Mouse (Mus musculus): ENCODE data around the gene Cdh24. TPM values are rescaled to one million over a fixed set of nuclear protein-coding genes. Genes with fewer than 3 reads are reported as not detected.

Gene Cdh24
- total RNA-seq, 2 experiments from 2014 or later: 1.7 to 2.5 TPM

Other genes starting within 250 kb of the Cdh24 start
- 8.8 and 12.9 TPM in 2 replicates for gene Slc7a7, start 223.6 kb downstream of the Cdh24 start, total RNA-seq (2014; fragmentation: Nextera tagmentation)
- gene Slc7a7, start 223.6 kb downstream of the Cdh24 start, total RNA-seq (2017): 8.2 and 10.6 TPM in 2 replicates
- gene Mrpl52, start 214.5 kb downstream of the Cdh24 start, total RNA-seq (2014; fragmentation: Nextera tagmentation): 504 and 507 TPM in 2 replicates
- gene Mrpl52, start 214.5 kb downstream of the Cdh24 start, total RNA-seq (2017): 266 and 434 TPM in 2 replicates
- gene Mmp14, start 209.8 kb downstream of the Cdh24 start, total RNA-seq (2014; fragmentation: Nextera tagmentation): 39.2 and 44.9 TPM in 2 replicates
- 23.4 and 37.2 TPM in 2 replicates for gene Mmp14, start 209.8 kb downstream of the Cdh24 start, total RNA-seq (2017)
- 38.4 and 38.6 TPM in 2 replicates for gene Lrp10, start 177.2 kb downstream of the Cdh24 start, total RNA-seq (2014; fragmentation: Nextera tagmentation)
- 13.0 and 19.9 TPM in 2 replicates for gene Lrp10, start 177.2 kb downstream of the Cdh24 start, total RNA-seq (2017)
- 0.50 and 3.5 TPM in 2 replicates for gene Rem2, start 165.3 kb downstream of the Cdh24 start, total RNA-seq (2014; fragmentation: Nextera tagmentation)
- gene Rem2, start 165.3 kb downstream of the Cdh24 start, total RNA-seq (2017): 0.80 and 2.0 TPM in 2 replicates
- 73.8 and 87.5 TPM in 2 replicates for gene Prmt5, start 123.8 kb downstream of the Cdh24 start, total RNA-seq (2014; fragmentation: Nextera tagmentation)
- 71.5 and 77.3 TPM in 2 replicates for gene Prmt5, start 123.8 kb downstream of the Cdh24 start, total RNA-seq (2017)
- 94.2 and 97.3 TPM in 2 replicates for gene Haus4, start 86.7 kb downstream of the Cdh24 start, total RNA-seq (2014; fragmentation: Nextera tagmentation)
- 60.5 and 68.2 TPM in 2 replicates for gene Haus4, start 86.7 kb downstream of the Cdh24 start, total RNA-seq (2017)
- gene Ajuba, start 63.8 kb downstream of the Cdh24 start, total RNA-seq (2014; fragmentation: Nextera tagmentation): not detected in 2 replicates
- gene Ajuba, start 63.8 kb downstream of the Cdh24 start, total RNA-seq (2017): 0.19 and 0.80 TPM in 2 replicates
- gene 4931414P19Rik, start 35.4 kb downstream of the Cdh24 start, total RNA-seq (2014; fragmentation: Nextera tagmentation): 6.2 and 12.7 TPM in 2 replicates
- gene 4931414P19Rik, start 35.4 kb downstream of the Cdh24 start, total RNA-seq (2017): 2.9 and 7.3 TPM in 2 replicates
- gene Psmb5, start 23.3 kb downstream of the Cdh24 start, total RNA-seq (2014; fragmentation: Nextera tagmentation): 221 and 258 TPM in 2 replicates
- 39.5 and 75.5 TPM in 2 replicates for gene Psmb5, start 23.3 kb downstream of the Cdh24 start, total RNA-seq (2017)
- gene Psmb11, start 19.9 kb downstream of the Cdh24 start, total RNA-seq (2014; fragmentation: Nextera tagmentation): 0.45 TPM in 1 of 2 replicates, not detected in the other
- not detected in 2 replicates for gene Psmb11, start 19.9 kb downstream of the Cdh24 start, total RNA-seq (2017)
- gene Gm17606, start 412 bp downstream of the Cdh24 start, total RNA-seq (2014; fragmentation: Nextera tagmentation): not detected in 2 replicates
- not detected in 2 replicates for gene Gm17606, start 412 bp downstream of the Cdh24 start, total RNA-seq (2017)
- gene 1700123O20Rik, start 44.9 kb upstream of the Cdh24 start, total RNA-seq (2014; fragmentation: Nextera tagmentation): 37.1 and 42.0 TPM in 2 replicates
- 42.4 and 58.4 TPM in 2 replicates for gene 1700123O20Rik, start 44.9 kb upstream of the Cdh24 start, total RNA-seq (2017)
- 222 and 244 TPM in 2 replicates for gene Acin1, start 45.6 kb upstream of the Cdh24 start, total RNA-seq (2014; fragmentation: Nextera tagmentation)
- 267 and 293 TPM in 2 replicates for gene Acin1, start 45.6 kb upstream of the Cdh24 start, total RNA-seq (2017)
- gene Gm29776, start 57.5 kb upstream of the Cdh24 start, total RNA-seq (2014; fragmentation: Nextera tagmentation): not detected in 2 replicates
- gene Gm29776, start 57.5 kb upstream of the Cdh24 start, total RNA-seq (2017): not detected in 2 replicates
- 1.4 and 5.7 TPM in 2 replicates for gene Cebpe, start 70.8 kb upstream of the Cdh24 start, total RNA-seq (2014; fragmentation: Nextera tagmentation)
- gene Cebpe, start 70.8 kb upstream of the Cdh24 start, total RNA-seq (2017): not detected in 2 replicates
- gene Slc7a8, start 140.6 kb upstream of the Cdh24 start, total RNA-seq (2014; fragmentation: Nextera tagmentation): 0.13 and 0.37 TPM in 2 replicates
- gene Slc7a8, start 140.6 kb upstream of the Cdh24 start, total RNA-seq (2017): 0.34 TPM in 1 of 2 replicates, not detected in the other
- not detected in 2 replicates for gene Rnf212b, start 172.8 kb upstream of the Cdh24 start, total RNA-seq (2014; fragmentation: Nextera tagmentation)
- gene Rnf212b, start 172.8 kb upstream of the Cdh24 start, total RNA-seq (2017): not detected in 2 replicates
- gene Homez, start 229.6 kb upstream of the Cdh24 start, total RNA-seq (2014; fragmentation: Nextera tagmentation): 1.2 and 16.1 TPM in 2 replicates
- gene Homez, start 229.6 kb upstream of the Cdh24 start, total RNA-seq (2017): 1.5 and 6.1 TPM in 2 replicates
- gene Ppp1r3e, start 236.2 kb upstream of the Cdh24 start, total RNA-seq (2014; fragmentation: Nextera tagmentation): 15.9 and 16.7 TPM in 2 replicates
- gene Ppp1r3e, start 236.2 kb upstream of the Cdh24 start, total RNA-seq (2017): 1.6 and 2.5 TPM in 2 replicates
- gene Bcl2l2, start 242.0 kb upstream of the Cdh24 start, total RNA-seq (2014; fragmentation: Nextera tagmentation): 7.3 and 9.4 TPM in 2 replicates
- gene Bcl2l2, start 242.0 kb upstream of the Cdh24 start, total RNA-seq (2017): 3.3 and 7.5 TPM in 2 replicates
- 1.4 TPM in 1 of 2 replicates, not detected in the other for gene Gm20521, start 242.1 kb upstream of the Cdh24 start, total RNA-seq (2014; fragmentation: Nextera tagmentation)
- gene Gm20521, start 242.1 kb upstream of the Cdh24 start, total RNA-seq (2017): not detected in 2 replicates

Data from megakaryocyte-erythroid progenitor cell, adult 5-6 weeks (primary cell).